Mouse (Mus musculus): Measurements from ENCODE around the gene Gcnt1.

Gcnt1 gene

DNA sequence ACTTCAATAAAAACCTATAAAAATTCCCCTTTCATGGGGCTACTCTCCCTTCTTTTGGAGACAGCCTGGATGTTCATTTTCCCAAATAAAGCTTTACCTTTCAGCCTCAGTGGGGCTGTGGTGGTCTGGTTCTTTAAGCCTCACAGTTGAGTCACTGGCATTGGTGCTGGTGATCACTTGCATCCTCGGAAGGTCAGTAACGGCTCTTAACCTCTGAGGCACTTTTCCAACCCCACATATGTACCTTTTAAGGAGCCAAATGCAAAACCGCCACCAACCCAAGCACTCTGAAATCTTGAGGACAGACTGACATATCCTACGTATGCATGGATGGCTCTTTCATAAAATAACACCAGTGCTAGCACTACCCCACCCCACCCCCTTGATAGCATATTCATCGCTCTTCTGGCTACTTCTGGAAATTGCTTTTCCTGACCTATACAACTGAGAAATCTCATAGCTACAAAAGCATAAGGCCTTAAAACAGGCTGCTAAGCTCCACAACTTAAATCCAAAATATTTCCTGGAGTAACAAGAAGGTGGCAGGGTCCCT is 48.9 kb downstream of the Gcnt1 start:
- DNase-seq (ENCODE audit: low spot score): no peak

- DNase-seq (ENCODE audit: low spot score): no peak
Measured at GRCm38 (mm10) chr19:17323006-17323688, 49.5 kb downstream of the Gcnt1 start.

DNA sequence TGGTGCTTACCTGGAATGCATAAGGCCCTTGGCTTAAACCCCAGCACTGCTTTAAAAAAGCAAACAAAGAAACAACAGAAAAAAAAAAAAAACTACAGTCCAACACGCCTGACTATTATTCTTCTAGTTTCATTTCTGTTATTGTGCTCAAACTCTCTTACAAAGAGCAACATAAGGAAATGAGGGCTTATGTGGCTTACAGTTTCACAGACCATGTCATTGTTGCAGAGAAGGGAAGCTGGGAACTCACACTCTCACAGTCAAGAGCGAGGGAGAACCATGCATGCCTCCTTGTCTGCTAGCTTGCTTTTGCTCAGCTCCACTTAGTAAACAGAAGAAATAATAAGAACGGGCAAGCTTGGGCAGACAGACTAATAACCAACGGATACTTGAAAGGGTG is 52.9 kb downstream of the Gcnt1 start:
- DNase-seq (ENCODE audit: low spot score): no peak

GRCm38 (mm10) chr19:17318733-17319132 is 53.9 kb downstream of the Gcnt1 start:
- no peak for DNase-seq (ENCODE audit: low spot score)

DNA sequence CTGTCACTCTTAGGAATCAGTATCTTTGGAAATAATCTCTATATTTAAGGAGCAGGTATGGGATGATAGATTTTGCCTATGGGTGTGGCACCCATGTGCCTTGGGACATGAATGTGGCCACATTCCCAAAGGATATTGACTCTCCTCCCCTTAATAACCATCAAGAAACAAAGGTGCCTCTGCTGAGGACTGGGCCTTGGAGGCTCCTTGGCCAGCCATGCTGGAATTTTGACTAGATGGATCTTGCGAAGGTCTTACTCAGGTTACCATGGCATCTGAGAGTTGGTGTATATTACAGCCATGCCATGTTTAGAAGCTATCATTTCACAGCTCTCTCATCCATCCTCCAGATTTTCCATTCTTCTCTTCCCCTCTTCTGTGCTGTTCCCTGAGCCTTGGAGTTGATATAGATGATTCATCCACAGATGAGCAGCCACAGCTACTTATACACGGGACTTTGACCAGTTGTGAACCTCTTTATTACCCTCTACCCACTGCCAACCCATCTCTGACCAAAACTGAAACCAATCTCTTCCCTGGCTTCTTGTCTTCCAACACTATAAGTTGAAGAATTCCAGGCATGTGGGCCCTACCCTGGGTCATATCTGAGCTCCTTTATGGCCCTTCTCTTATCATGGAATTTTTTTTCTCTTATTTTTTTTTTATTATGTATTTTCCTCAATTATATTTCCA is 56.2 kb downstream of the Gcnt1 start:
- no peak for DNase-seq (ENCODE audit: low spot score)

- no peak for DNase-seq (ENCODE audit: low spot score)
Measured at GRCm38 (mm10) chr19:17314451-17314850, 58.2 kb downstream of the Gcnt1 start.

DNA sequence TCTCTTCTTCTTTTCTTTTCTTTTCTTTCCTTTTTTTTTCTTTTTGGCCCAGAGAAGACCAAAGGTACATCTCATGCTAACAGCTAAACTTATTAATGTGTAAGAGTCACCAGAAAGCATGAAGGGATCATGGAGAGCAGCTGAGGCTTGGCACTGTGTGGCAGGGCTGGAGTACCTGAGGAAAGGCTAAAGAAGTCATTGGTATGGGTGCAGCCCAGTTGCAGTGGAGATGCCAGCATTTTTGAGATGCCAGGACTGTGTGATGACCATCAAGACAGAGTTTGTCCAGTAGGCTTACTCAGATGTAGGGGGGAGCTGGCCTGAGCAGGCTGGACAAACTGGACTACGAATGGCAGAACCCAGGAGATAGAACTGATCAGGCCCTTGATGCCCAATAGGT is 58.9 kb downstream of the Gcnt1 start:
- DNase-seq (ENCODE audit: low spot score): no peak

DNA sequence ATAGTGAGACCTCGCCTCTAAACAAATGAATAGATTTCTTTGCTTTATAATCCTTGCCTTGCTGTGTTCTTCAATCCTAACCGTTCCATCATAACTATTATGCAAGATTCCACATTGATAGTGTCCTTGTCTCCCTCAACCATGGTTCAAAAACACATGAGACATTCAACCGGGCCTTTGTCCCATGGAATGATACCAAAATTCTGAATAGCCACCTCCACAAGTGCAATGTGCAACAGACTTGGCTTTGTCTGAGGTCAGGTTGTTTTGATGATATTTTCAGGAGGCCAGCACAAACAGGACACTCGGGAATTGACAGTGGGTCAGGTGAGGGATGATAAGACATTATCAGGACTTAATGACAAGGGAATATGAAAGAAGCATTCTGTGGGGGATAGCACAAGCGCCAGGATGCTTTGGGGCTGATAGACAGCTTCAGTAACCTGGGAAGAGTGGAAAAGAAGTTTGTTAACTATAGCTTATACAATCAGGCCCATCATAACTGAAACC is 59.9 kb downstream of the Gcnt1 start:
- DNase-seq (ENCODE audit: low spot score): no peak

GRCm38 (mm10) chr19:17311501-17311900 is 61.1 kb downstream of the Gcnt1 start:
- DNase-seq (ENCODE audit: low spot score): no peak

- DNase-seq (ENCODE audit: low spot score): no peak
Measured at GRCm38 (mm10) chr19:17311031-17311430, 61.6 kb downstream of the Gcnt1 start.

- DNase-seq (ENCODE audit: low spot score): no peak
Measured at GRCm38 (mm10) chr19:17296081-17296480, 76.6 kb downstream of the Gcnt1 start.

- DNase-seq (ENCODE audit: low spot score): no peak
Measured at GRCm38 (mm10) chr19:17295211-17295766, 77.4 kb downstream of the Gcnt1 start.

DNA sequence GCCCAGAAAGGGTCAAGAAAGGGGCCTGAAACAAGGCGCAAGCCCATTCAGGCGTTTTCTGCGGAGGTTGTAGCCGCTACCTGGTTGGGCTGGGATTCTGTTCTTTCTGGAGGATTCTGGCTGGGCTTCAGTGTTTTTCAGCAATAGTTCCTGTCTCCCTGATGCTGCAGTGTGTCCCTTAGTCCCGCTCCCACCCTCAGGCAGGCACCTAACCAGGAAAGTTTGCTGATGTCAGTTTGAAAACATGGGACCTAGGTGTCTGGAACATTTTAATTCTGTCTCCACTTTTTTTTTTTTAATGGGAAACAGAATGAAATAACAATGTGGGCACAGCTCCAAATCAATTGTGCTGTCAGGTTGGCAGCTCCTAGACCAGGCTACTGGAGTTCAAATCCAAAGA is 78.5 kb downstream of the Gcnt1 start:
- no peak for DNase-seq (ENCODE audit: low spot score)

DNA sequence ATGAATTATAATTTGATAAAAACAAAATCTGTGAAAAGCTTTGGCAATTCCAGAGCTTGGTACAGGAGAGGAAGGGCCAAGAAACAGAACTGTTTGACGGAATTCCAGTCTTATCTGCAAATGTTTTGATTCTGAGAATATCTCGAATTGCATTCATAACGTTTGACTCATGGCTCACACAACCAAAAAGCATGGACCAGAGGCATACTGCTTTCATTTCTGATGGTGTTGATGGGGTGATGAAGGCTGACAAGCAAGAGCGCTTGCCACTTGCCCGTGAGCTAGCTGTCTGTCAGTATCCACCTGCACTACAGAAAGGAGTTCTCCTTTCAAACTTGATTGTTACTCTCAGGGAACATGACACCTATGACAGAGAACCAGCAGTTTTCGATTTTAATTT is 83.1 kb downstream of the Gcnt1 start:
- no peak for DNase-seq (ENCODE audit: low spot score)

DNA sequence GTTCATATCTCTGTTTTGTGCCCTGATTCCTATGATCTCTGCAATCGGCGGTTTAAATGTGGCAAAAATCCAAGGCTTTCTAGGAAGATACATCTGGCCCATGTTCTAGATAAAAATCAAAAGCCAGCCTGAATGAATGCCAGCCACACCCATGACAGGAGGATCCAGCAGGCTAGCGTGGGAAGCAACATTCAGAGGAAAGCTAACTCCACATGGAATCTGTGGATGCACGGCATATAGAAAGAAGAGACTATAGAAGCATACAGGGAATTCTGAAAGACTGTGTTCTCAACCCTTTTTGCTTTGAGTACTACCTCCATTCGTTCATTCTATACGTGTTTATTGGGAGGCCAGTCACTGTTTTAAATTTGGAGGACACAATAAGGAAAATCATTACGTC is 86.6 kb downstream of the Gcnt1 start:
- no peak for DNase-seq (ENCODE audit: low spot score)

GRCm38 (mm10) chr19:17283317-17283716 is 89.3 kb downstream of the Gcnt1 start:
- no peak for DNase-seq (ENCODE audit: low spot score)

DNA sequence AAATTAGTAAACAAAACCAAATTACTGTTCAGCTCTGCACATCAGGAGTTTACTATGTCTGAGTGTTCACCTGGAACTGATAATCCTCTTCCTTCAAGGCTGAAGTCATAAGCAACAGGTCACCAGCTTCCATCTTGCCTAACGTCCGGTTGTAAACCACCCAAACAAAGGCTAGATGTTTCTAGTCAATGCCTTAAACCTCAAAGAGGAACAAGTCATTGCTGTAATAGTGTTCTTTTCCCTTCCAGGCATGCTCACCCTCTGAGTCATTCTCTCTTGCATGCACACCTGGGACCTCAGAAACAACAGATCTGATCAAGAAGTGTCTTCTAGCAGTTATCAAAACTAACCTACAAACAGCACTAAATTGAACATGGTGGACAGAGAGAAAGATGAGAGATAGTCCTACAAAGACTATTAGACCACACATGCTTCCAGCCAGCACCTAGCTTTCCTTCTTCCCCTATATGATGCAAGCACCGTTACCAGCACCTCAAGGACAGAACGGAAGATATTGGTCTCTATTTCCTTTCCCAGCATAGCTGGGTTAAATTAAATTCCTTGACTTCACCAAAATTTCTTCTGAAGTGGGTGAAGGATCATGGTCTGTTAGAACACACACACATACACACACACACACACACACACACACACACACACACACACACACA is 94.1 kb downstream of the Gcnt1 start:
- DNase-seq (ENCODE audit: low spot score): no peak
